In the genomic region with DNA sequence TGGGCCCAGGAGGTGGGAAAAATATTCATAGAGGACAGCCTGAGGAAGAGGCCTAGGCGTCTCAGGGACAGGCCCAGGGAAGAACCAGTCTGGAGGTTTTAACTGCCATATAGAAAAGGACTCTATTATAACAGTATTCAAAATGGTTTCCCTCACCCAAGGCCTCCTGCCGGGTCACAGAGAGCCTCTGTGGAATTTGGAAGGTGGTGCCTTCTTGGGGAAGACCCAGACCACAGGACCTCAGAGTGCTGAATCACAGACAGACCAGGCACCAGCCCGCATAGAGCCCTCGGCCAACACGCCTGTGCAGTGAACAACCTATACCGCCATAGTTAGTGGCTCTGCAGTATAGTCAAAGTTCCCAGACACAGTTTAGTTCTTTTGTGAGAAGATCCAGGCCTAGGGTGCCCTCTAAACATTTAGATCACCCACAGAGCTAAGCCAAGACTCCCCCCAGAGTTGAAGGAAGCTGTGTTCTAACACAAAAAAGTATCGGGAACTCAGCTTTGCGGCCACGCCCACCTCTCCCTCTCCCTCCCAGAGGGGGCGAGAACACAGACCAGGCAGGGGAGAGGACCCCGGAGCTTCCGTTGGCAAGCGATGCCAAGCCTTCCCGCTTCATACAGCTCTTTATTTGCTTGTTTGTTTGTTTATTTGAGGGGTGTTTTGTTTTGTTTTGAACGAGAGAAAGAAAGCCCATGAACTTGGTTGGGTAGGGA, we compare ENCODE assay signal across 8 mouse cellular contexts.
DNase-seq lines count a peak whose midpoint lies in the region; ATAC-seq lines count a peak whose summit lies in the region.

No protein-coding gene starts in this region.

- no peak overlapping the region; the same call in 1 of the 2 replicates for H3K4me3 ChIP-seq in heart, embryonic 11.5 days (ENCODE audit: low read depth, low read length)
- no peak overlapping the region for H3K4me3 ChIP-seq in hindbrain, embryonic 12.5 days
- no peak overlapping the region for H3K4me3 ChIP-seq in midbrain, embryonic 11.5 days (ENCODE audit: low read depth, low read length)

- H3K4me1 ChIP-seq in heart, embryonic 11.5 days (ENCODE audit: control insufficient read depth, insufficient read depth, low read length) = peaks cover 15% of the 10 kb centered on the region
- H3K4me1 ChIP-seq in hindbrain, embryonic 12.5 days = peaks cover 39% of the 10 kb centered on the region
- H3K4me1 ChIP-seq in midbrain, embryonic 11.5 days (ENCODE audit: control insufficient read depth, insufficient read depth, low read length) = peaks cover 23% of the 10 kb centered on the region

- DNase-seq in heart, adult 11 months = no peak
- peak; percentile 85 for DNase-seq in R1 (ENCODE audit: low read depth, low spot score)
- DNase-seq in midbrain, embryonic 11.5 days (ENCODE audit: low spot score, missing footprints) = peak; percentile 92
- no peak for DNase-seq in frontal cortex, postnatal 14 days (ENCODE audit: low spot score in 2 of 2)
- DNase-seq in right cerebral cortex, adult 18-20 months = no peak
- no peak for DNase-seq in lung, postnatal 36 days

- peak overlapping the region; percentile 56 for H3K4me2 ChIP-seq in heart, embryonic 11.5 days
- H3K4me2 ChIP-seq in hindbrain, embryonic 12.5 days (replicated peaks) = peak overlapping the region; percentile 45
- H3K4me2 ChIP-seq in midbrain, embryonic 11.5 days = peak overlapping the region; percentile 49

- no peaks in the 10 kb centered on the region for H3K9me3 ChIP-seq in heart, embryonic 11.5 days (replicated peaks; ENCODE audit: control insufficient read depth, low read length)
- H3K9me3 ChIP-seq in hindbrain, embryonic 12.5 days (replicated peaks) = no peaks in the 10 kb centered on the region
- H3K9me3 ChIP-seq in midbrain, embryonic 11.5 days (ENCODE audit: control insufficient read depth, low read length) = no peaks in the 10 kb centered on the region

- H3K27ac ChIP-seq in heart, embryonic 11.5 days (ENCODE audit: low read depth, low read length) = no peak overlapping the region
- peak overlapping the region; percentile 78 for H3K27ac ChIP-seq in hindbrain, embryonic 12.5 days
- peak overlapping the region; percentile 35; the same call in 1 of the 2 replicates for H3K27ac ChIP-seq in midbrain, embryonic 11.5 days (ENCODE audit: low read depth, low read length)

- WGBS in heart, embryonic 11.5 days (ENCODE audit: insufficient replicate concordance) = 22% methylated on average over 15 of the region's 15 CpGs
- 16% methylated on average over 15 of the region's 15 CpGs for WGBS in hindbrain, embryonic 12.5 days
- WGBS in midbrain, embryonic 11.5 days = 16% methylated on average over 15 of the region's 15 CpGs

- peak overlapping the region; percentile 34; the same call in 1 of the 2 replicates for H3K9ac ChIP-seq in heart, embryonic 11.5 days (ENCODE audit: low read depth, low read length)
- no peak overlapping the region for H3K9ac ChIP-seq in hindbrain, embryonic 12.5 days
- H3K9ac ChIP-seq in midbrain, embryonic 11.5 days (ENCODE audit: low read length) = peak overlapping the region; percentile 33; the same call in 1 of the 2 replicates

- no peaks in the 10 kb centered on the region for H3K27me3 ChIP-seq in heart, embryonic 11.5 days (ENCODE audit: control insufficient read depth, insufficient read depth, low read length)
- H3K27me3 ChIP-seq in hindbrain, embryonic 12.5 days = peaks cover 28% of the 10 kb centered on the region
- H3K27me3 ChIP-seq in midbrain, embryonic 11.5 days (ENCODE audit: control insufficient read depth, insufficient read depth, low read length) = no peaks in the 10 kb centered on the region

- ATAC-seq in heart, embryonic 11.5 days (replicated peaks; ENCODE audit: insufficient number of reproducible peaks, low FRiP score, low TSS enrichment) = no peak
- no peak for ATAC-seq in hindbrain, embryonic 12.5 days (ENCODE audit: low FRiP score)
- ATAC-seq in midbrain, embryonic 11.5 days (ENCODE audit: low FRiP score) = peak; percentile 52; the same call in 1 of the 2 replicates

- no peaks in the 10 kb centered on the region for H3K36me3 ChIP-seq in heart, embryonic 11.5 days (ENCODE audit: control insufficient read depth, insufficient read depth, low read length)
- H3K36me3 ChIP-seq in hindbrain, embryonic 12.5 days = no peaks in the 10 kb centered on the region
- H3K36me3 ChIP-seq in midbrain, embryonic 11.5 days (ENCODE audit: control insufficient read depth, insufficient read depth, low read length) = no peaks in the 10 kb centered on the region

Comparison
In these comparisons a context has a peak if more than half of its experiments do, and no peak if none do; other contexts are left out.
1. DNase-seq: peak in R1 (single experiment) and midbrain, embryonic 11.5 days (single experiment); none in heart, adult 11 months (single experiment), frontal cortex, postnatal 14 days (0 of 2), right cerebral cortex, adult 18-20 months (single experiment) and lung, postnatal 36 days (single experiment).
2. Peak in every context shown above with its lines, with median percentiles within 50 percentile points of each other: H3K4me2 ChIP-seq.